Comparison of ENCODE assay signal across 10 mouse cellular contexts in the genomic region with DNA sequence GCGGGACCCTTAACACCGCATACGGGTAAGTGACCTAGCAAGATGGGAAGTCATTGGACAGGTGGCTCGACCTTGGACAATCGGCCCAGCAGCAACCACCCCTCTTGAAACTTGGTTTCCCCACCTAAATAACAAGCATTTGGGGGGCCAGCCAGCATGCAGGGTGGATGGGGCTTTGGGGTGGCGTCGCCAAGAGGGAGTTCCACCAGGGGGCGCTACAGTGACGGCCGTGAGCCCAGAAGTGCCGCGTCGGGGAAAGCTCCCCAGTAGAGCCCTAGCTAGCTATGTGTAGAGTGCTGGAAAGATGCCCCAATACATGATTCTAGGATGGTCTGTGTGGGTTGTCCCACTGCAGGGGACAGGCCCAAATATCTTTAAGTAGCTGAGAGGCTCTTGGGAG. TPM values are rescaled to one million over a fixed set of nuclear protein-coding genes. Genes with fewer than 3 reads are reported as not detected.
DNase-seq lines count a peak whose midpoint lies in the region; ATAC-seq and TF ChIP-seq lines count a peak whose summit lies in the region.
"Had no signal": no experiment of that assay in that cellular context is flagged by ENCODE, and none has a peak within 500 bp of the region (broad histone marks: within the 10 kb centered on the region; RNA-seq: fewer than 3 reads in every experiment).

No protein-coding gene starts in this region.

- 25% methylated on average over 13 of the region's 13 CpGs for WGBS in cerebellum, adult 2 months
- 30% methylated on average over 13 of the region's 13 CpGs for WGBS in lung, postnatal 0 days

- intact Hi-C loops in left cerebral cortex, postnatal 14 days (cut with DNase I): no loop called here
- intact Hi-C loops in heart, postnatal 14 days (cut with DNase I): loop anchor here (1.0 to 5.0 kb wide), 2 partner anchors 26 to 267 kb away; no protein-coding TSS in a partner anchor

- peak; percentile 69 for ATAC-seq in lung, postnatal 0 days

- TF ChIP-seq POLR2A in cerebellum, adult 2 months (IDR thresholded peaks at IDR 0.05; ENCODE audit: borderline replicate concordance, insufficient read depth, low read length): no peak

- TF ChIP-seq CTCF in cerebellum, adult 2 months (IDR thresholded peaks at IDR 0.05; ENCODE audit: borderline replicate concordance, insufficient read depth, low read depth, low read length): peak; percentile 38; the same call in 1 of the 2 replicates
- TF ChIP-seq CTCF in lung, postnatal 0 days (IDR thresholded peaks at IDR 0.05): peak; percentile 85

- TF ChIP-seq EP300 in lung, postnatal 0 days (IDR thresholded peaks at IDR 0.05): no peak

- H3K36me3 ChIP-seq in lung, postnatal 0 days (ENCODE audit: insufficient read depth, low read length): no peaks in the 10 kb centered on the region
- H3K36me3 ChIP-seq: heart, embryonic 13.5 days had no signal

- no peak overlapping the region for H3K4me3 ChIP-seq in cerebellum, adult 2 months (replicated peaks; ENCODE audit: insufficient read depth, low read depth, low read length)
- H3K4me3 ChIP-seq in lung, postnatal 0 days (ENCODE audit: low read depth, low read length): no peak overlapping the region
- H3K4me3 ChIP-seq: heart, embryonic 13.5 days had no signal

- H3K9ac ChIP-seq in lung, postnatal 0 days (replicated peaks; ENCODE audit: low read depth): no peak overlapping the region
- H3K9ac ChIP-seq: heart, embryonic 13.5 days had no signal

- no peak for DNase-seq in cerebellum, adult 2 months
- no peak for DNase-seq in cerebellum, adult 11 months
- DNase-seq in left cerebral cortex, postnatal 14 days (ENCODE audit: low spot score in 2 of 2): peak; percentile 47 to 48
- no peak for DNase-seq in left cerebral cortex, adult 11 months (ENCODE audit: low spot score)
- peak; percentile 62 for DNase-seq in brain, adult 2 months (ENCODE audit: low read depth, low spot score)
- peak; percentile 73 to 84 for DNase-seq in heart, postnatal 14 days
- DNase-seq in lung, postnatal 0 days (ENCODE audit: low spot score): peak; percentile 79
- peak; percentile 70 for DNase-seq in thymus, postnatal 0 days (ENCODE audit: low spot score)

- H3K4me1 ChIP-seq in cerebellum, adult 2 months (ENCODE audit: control insufficient read depth, insufficient read depth, low read length): no peaks in the 10 kb centered on the region
- no peaks in the 10 kb centered on the region for H3K4me1 ChIP-seq in lung, postnatal 0 days (ENCODE audit: insufficient read depth, low read depth, low read length)

- H3K4me2 ChIP-seq in lung, postnatal 0 days (replicated peaks; ENCODE audit: low read depth, low read length): no peak overlapping the region
- H3K4me2 ChIP-seq: heart, embryonic 13.5 days had no signal

- H3K9me3 ChIP-seq in lung, postnatal 0 days (ENCODE audit: low read length): no peaks in the 10 kb centered on the region
- H3K9me3 ChIP-seq: heart, embryonic 13.5 days had no signal

- H3K27ac ChIP-seq in cerebellum, adult 2 months (ENCODE audit: insufficient read depth, low read length): no peak overlapping the region
- H3K27ac ChIP-seq in lung, postnatal 0 days (ENCODE audit: low read length): no peak overlapping the region
- H3K27ac ChIP-seq: heart, embryonic 13.5 days had no signal

- H3K27me3 ChIP-seq in cerebellum, adult 2 months (ENCODE audit: control insufficient read depth, insufficient read depth, low read length): no peaks in the 10 kb centered on the region
- H3K27me3 ChIP-seq in lung, postnatal 0 days (replicated peaks; ENCODE audit: insufficient read depth, low read length): no peaks in the 10 kb centered on the region

RNA-seq across cellular contexts. Expression of gene Slc22a18, which starts 7.0 kb away (rescaled TPM):
- polyA plus RNA-seq in cerebellum, adult 2 months (2012; rRNA removed): 0.87 and 0.90 TPM in 2 replicates
- total RNA-seq in left cerebral cortex, postnatal 14 days (2021): under 1 TPM; 0.42 to 0.62 TPM
- total RNA-seq in heart, postnatal 14 days (2021): under 1 TPM; 0.15 to 0.69 TPM
- 4.4 and 5.2 TPM in 2 replicates for polyA plus RNA-seq in lung, postnatal 0 days (2015; fragmentation: Nextera tagmentation; extraction: Ambion mirVana)
- polyA plus RNA-seq in thymus, postnatal 0 days (2015; fragmentation: Nextera tagmentation; extraction: Ambion mirVana): 1.0 and 1.6 TPM in 2 replicates

RNA-seq across cellular contexts. Expression of gene Cdkn1c, which starts 19.6 kb away (rescaled TPM):
- 8.2 and 12.4 TPM in 2 replicates for polyA plus RNA-seq in cerebellum, adult 2 months (2012; rRNA removed)
- total RNA-seq in left cerebral cortex, postnatal 14 days (2021): 10 to 100 TPM; 14.1 to 14.2 TPM
- 10 to 100 TPM; 37.3 to 52.0 TPM for total RNA-seq in heart, postnatal 14 days (2021)
- polyA plus RNA-seq in lung, postnatal 0 days (2015; fragmentation: Nextera tagmentation; extraction: Ambion mirVana): 207 and 220 TPM in 2 replicates
- 59.1 and 74.9 TPM in 2 replicates for polyA plus RNA-seq in thymus, postnatal 0 days (2015; fragmentation: Nextera tagmentation; extraction: Ambion mirVana)

RNA-seq across cellular contexts. Expression of gene Phlda2, which starts 22.5 kb away (rescaled TPM):
- polyA plus RNA-seq in cerebellum, adult 2 months (2012; rRNA removed): not detected in 2 replicates
- total RNA-seq in left cerebral cortex, postnatal 14 days (2021): not detected
- total RNA-seq in heart, postnatal 14 days (2021): not detected
- polyA plus RNA-seq in lung, postnatal 0 days (2015; fragmentation: Nextera tagmentation; extraction: Ambion mirVana): 3.2 and 5.4 TPM in 2 replicates
- 0.91 and 0.95 TPM in 2 replicates for polyA plus RNA-seq in thymus, postnatal 0 days (2015; fragmentation: Nextera tagmentation; extraction: Ambion mirVana)
- polyA plus RNA-seq: neural tube, embryonic 14.5 days had no signal

Comparison
In these comparisons a context has a peak if more than half of its experiments do, and no peak if none do; other contexts are left out.
1. DNase-seq: peak in left cerebral cortex, postnatal 14 days (2 of 2), brain, adult 2 months (single experiment), heart, postnatal 14 days (2 of 2), lung, postnatal 0 days (single experiment) and thymus, postnatal 0 days (single experiment); none in cerebellum, adult 2 months (0 of 2), cerebellum, adult 11 months (single experiment) and left cerebral cortex, adult 11 months (single experiment).